Mouse (Mus musculus): ENCODE measurements around the gene Nsmce4a. TPM values are rescaled to one million over a fixed set of nuclear protein-coding genes. Genes with fewer than 3 reads are reported as not detected.
"Not testable (repeated sequence)": the region's sequence is repeated elsewhere in the genome, so short reads cannot be mapped to it uniquely, and the experiment has no call there.

The Nsmce4a gene
- polyA plus RNA-seq, 1 experiment from 2014 or later, result 169 TPM

GRCm38 (mm10) chr7:130597546-130597945 is 24.6 kb upstream of the Nsmce4a start:
- no peak overlapping the region for H3K4me2 ChIP-seq (replicated peaks)
- H3K4me3 ChIP-seq, result no peak overlapping the region
- H3K27ac ChIP-seq (replicated peaks), result peak overlapping the region; percentile 52; the same call in 1 of the 2 replicates
- ATAC-seq (ENCODE audit: low FRiP score, low read depth), result no peak
- no peak overlapping the region for H3K9ac ChIP-seq (replicated peaks)
- H3K4me1 ChIP-seq, result peaks cover 14% of the 10 kb centered on the region
- H3K9me3 ChIP-seq, result no peaks in the 10 kb centered on the region
- WGBS, result 48% methylated on average over 6 of the region's 6 CpGs
- H3K36me3 ChIP-seq, result no peaks in the 10 kb centered on the region
- peaks cover 9% of the 10 kb centered on the region for H3K27me3 ChIP-seq

- H3K9ac ChIP-seq (replicated peaks); H3K9me3 ChIP-seq; H3K4me3 ChIP-seq; H3K4me2 ChIP-seq (replicated peaks); H3K27me3 ChIP-seq; H3K36me3 ChIP-seq; H3K27ac ChIP-seq (replicated peaks); ATAC-seq (ENCODE audit: low FRiP score, low read depth): not testable (repeated sequence)
- H3K4me1 ChIP-seq, result peaks cover 14% of the 10 kb centered on the region
- 59% methylated on average over 9 of the region's 19 CpGs for WGBS
Measured at GRCm38 (mm10) chr7:130596079-130596855, 23.3 kb upstream of the Nsmce4a start.

- not testable (repeated sequence) for H3K36me3 ChIP-seq; H3K9me3 ChIP-seq; H3K4me2 ChIP-seq (replicated peaks); H3K9ac ChIP-seq (replicated peaks); H3K4me3 ChIP-seq; H3K27me3 ChIP-seq
- H3K27ac ChIP-seq (replicated peaks), result peak overlapping the region; percentile 69
- WGBS, result 34% methylated on average over 8 of the region's 11 CpGs
- peaks cover 29% of the 10 kb centered on the region for H3K4me1 ChIP-seq
- ATAC-seq (ENCODE audit: low FRiP score, low read depth), result peak; percentile 88
Measured at GRCm38 (mm10) chr7:130593375-130594239, 20.7 kb upstream of the Nsmce4a start.

- H3K9ac ChIP-seq (replicated peaks); H3K9me3 ChIP-seq; ATAC-seq (ENCODE audit: low FRiP score, low read depth); H3K27ac ChIP-seq (replicated peaks); H3K36me3 ChIP-seq; H3K27me3 ChIP-seq; H3K4me3 ChIP-seq; H3K4me2 ChIP-seq (replicated peaks): not testable (repeated sequence)
- peaks cover 29% of the 10 kb centered on the region for H3K4me1 ChIP-seq
- no CpG with 5 or more reads among the region's 11 CpGs for WGBS
Measured at GRCm38 (mm10) chr7:130592975-130593374, 20.1 kb upstream of the Nsmce4a start.

GRCm38 (mm10) chr7:130590845-130591437 is 18.0 kb upstream of the Nsmce4a start:
- no peaks in the 10 kb centered on the region for H3K36me3 ChIP-seq
- H3K4me3 ChIP-seq, result no peak overlapping the region
- WGBS, result 47% methylated on average over 8 of the region's 8 CpGs
- H3K4me2 ChIP-seq (replicated peaks), result no peak overlapping the region
- H3K27ac ChIP-seq (replicated peaks), result no peak overlapping the region
- peaks cover 18% of the 10 kb centered on the region for H3K4me1 ChIP-seq
- ATAC-seq (ENCODE audit: low FRiP score, low read depth), result no peak
- 0 out of 2 replicates have a peak, but pooled peaks cover 4% of the 10 kb centered on the region for H3K27me3 ChIP-seq
- H3K9ac ChIP-seq (replicated peaks), result no peak overlapping the region
- H3K9me3 ChIP-seq, result no peaks in the 10 kb centered on the region

- Histone ChIP-seq H3K4me3 (no peak overlapping the region), H3K27me3 (0 out of 2 replicates have a peak, but pooled peaks cover 4% of the 10 kb centered on the region), H3K4me2 (replicated peaks) (no peak overlapping the region), H3K9ac (replicated peaks) (no peak overlapping the region), H3K27ac (replicated peaks) (peak overlapping the region; percentile 21; the same call in 1 of the 2 replicates), H3K36me3 (no peaks in the 10 kb centered on the region), H3K4me1 (peaks cover 18% of the 10 kb centered on the region), H3K9me3 (no peaks in the 10 kb centered on the region)
- no peak for ATAC-seq (ENCODE audit: low FRiP score, low read depth)
- WGBS, result 34% methylated on average over 13 of the region's 13 CpGs
Measured at GRCm38 (mm10) chr7:130590081-130590828, 17.3 kb upstream of the Nsmce4a start.

- no peak overlapping the region for H3K4me3 ChIP-seq
- no peaks in the 10 kb centered on the region for H3K9me3 ChIP-seq
- H3K4me1 ChIP-seq, result peaks cover 16% of the 10 kb centered on the region
- no peak overlapping the region for H3K9ac ChIP-seq (replicated peaks)
- H3K27me3 ChIP-seq, result 0 out of 2 replicates have a peak, but pooled peaks cover 4% of the 10 kb centered on the region
- no peak overlapping the region for H3K4me2 ChIP-seq (replicated peaks)
- H3K27ac ChIP-seq (replicated peaks), result no peak overlapping the region
- H3K36me3 ChIP-seq, result no peaks in the 10 kb centered on the region
- ATAC-seq (ENCODE audit: low FRiP score, low read depth), result no peak
- WGBS, result 95% methylated on average over 2 of the region's 2 CpGs
Measured at GRCm38 (mm10) chr7:130586521-130587072, 13.7 kb upstream of the Nsmce4a start.

GRCm38 (mm10) chr7:130578607-130579006 is 5.7 kb upstream of the Nsmce4a start:
- Histone ChIP-seq H3K27ac (replicated peaks) (no peak overlapping the region), H3K4me1 (peaks cover 11% of the 10 kb centered on the region; the same call in 1 of the 2 replicates), H3K4me2 (replicated peaks) (no peak overlapping the region), H3K27me3 (no peaks in the 10 kb centered on the region), H3K9ac (replicated peaks) (no peak overlapping the region), H3K36me3 (no peaks in the 10 kb centered on the region), H3K4me3 (no peak overlapping the region), H3K9me3 (peaks cover 4% of the 10 kb centered on the region; the same call in 1 of the 2 replicates)
- no peak for ATAC-seq (ENCODE audit: low FRiP score, low read depth)
- 84% methylated on average over 5 of the region's 5 CpGs for WGBS

GRCm38 (mm10) chr7:130578066-130578465 is 5.1 kb upstream of the Nsmce4a start:
- Histone ChIP-seq H3K9ac (replicated peaks) (no peak overlapping the region), H3K4me2 (replicated peaks) (no peak overlapping the region), H3K4me3 (no peak overlapping the region), H3K27me3 (no peaks in the 10 kb centered on the region), H3K9me3 (peaks cover 4% of the 10 kb centered on the region; the same call in 1 of the 2 replicates), H3K27ac (replicated peaks) (no peak overlapping the region), H3K36me3 (no peaks in the 10 kb centered on the region), H3K4me1 (peaks cover 11% of the 10 kb centered on the region; the same call in 1 of the 2 replicates)
- no peak for ATAC-seq (ENCODE audit: low FRiP score, low read depth)
- 92% methylated on average over 2 of the region's 2 CpGs for WGBS

GRCm38 (mm10) chr7:130577388-130578003 is 4.6 kb upstream of the Nsmce4a start, which contains the start of gene Tacc2:
Gene Tacc2 (plus strand): TSS chr7:130577438.
- peaks cover 4% of the 10 kb centered on the region; the same call in 1 of the 2 replicates for H3K9me3 ChIP-seq
- 55% methylated on average over 15 of the region's 15 CpGs for WGBS
- H3K4me1 ChIP-seq, result peaks cover 11% of the 10 kb centered on the region; the same call in 1 of the 2 replicates
- H3K27ac ChIP-seq (replicated peaks), result no peak within 1 kb of the TSS
- no peaks in the 10 kb centered on the region for H3K36me3 ChIP-seq
- ATAC-seq (ENCODE audit: low FRiP score, low read depth), result no peak
- H3K4me2 ChIP-seq (replicated peaks), result no peak within 1 kb of the TSS; the same call in 1 of the 2 replicates
- H3K9ac ChIP-seq (replicated peaks), result no peak within 1 kb of the TSS
- H3K27me3 ChIP-seq, result no peaks in the 10 kb centered on the region
- H3K4me3 ChIP-seq, result no peak within 1 kb of the TSS

Measured in midbrain, embryonic 12.5 days (tissue).